Mouse (Mus musculus) CH12.LX (cell line): ENCODE results near the gene Pfkp. TPM values are rescaled to one million over a fixed set of nuclear protein-coding genes. Genes with fewer than 3 reads are reported as not detected.

Experiments used
- DNase-seq: peaks from one replicate; pipeline ENCODE4 v3.0.0-alpha.2; 2013; ENCODE audit errors: extremely low read depth
- H3K27ac ChIP-seq: 2 replicates; pipeline ENCODE4 v1.5.1; 2012; ENCODE audit warnings: low read depth, mild to moderate bottlenecking, control low read depth, moderate library complexity; ENCODE audit not compliant: insufficient read depth
- H3K27me3 ChIP-seq: replicated peaks from 2 replicates; pipeline ENCODE3; 2012; ENCODE audit warnings: inconsistent platforms
- H3K36me3 ChIP-seq, 2 experiments: replicated peaks in 1 of 2; 2 replicates each; pipeline versions ENCODE3 to v1.6.1; 2012; ENCODE audit warnings: inconsistent platforms in 1 of 2, low read length in 1 of 2, mild to moderate bottlenecking in 1 of 2, mixed read lengths in 1 of 2, moderate library complexity in 1 of 2; ENCODE audit not compliant: control insufficient read depth in 1 of 2, insufficient read depth in 1 of 2
- H3K4me1 ChIP-seq, 2 experiments: 2 replicates each; pipeline ENCODE4 v1.6.1; 2012; ENCODE audit warnings: inconsistent platforms in 1 of 2, moderate library complexity in 1 of 2; ENCODE audit not compliant: insufficient read depth in 2 of 2, control insufficient read depth in 1 of 2
- H3K4me2 ChIP-seq: 2 replicates; pipeline ENCODE4 v1.6.1; 2012; ENCODE audit warnings: low read depth, mild to moderate bottlenecking, control low read depth; ENCODE audit not compliant: poor library complexity, insufficient read depth, severe bottlenecking
- H3K4me3 ChIP-seq, 3 experiments: fragments of 150-350 bp in 1 of 3; sonication (generic) in 1 of 3; replicated peaks in 1 of 3; 2 replicates each; pipeline versions ENCODE3 to v1.5.1; 2011 to 2012; ENCODE audit warnings: low read depth in 2 of 3, low read length in 2 of 3, mild to moderate bottlenecking in 2 of 3, moderate library complexity in 2 of 3, control low read depth in 1 of 3, improper control_type of control experiment in 1 of 3, inconsistent platforms in 1 of 3, mixed read lengths in 1 of 3; ENCODE audit not compliant: poor library complexity in 1 of 3
- H3K79me2 ChIP-seq: replicated peaks from 2 replicates; pipeline ENCODE4 v1.6.1; 2012; ENCODE audit warnings: mild to moderate bottlenecking, moderate library complexity; ENCODE audit not compliant: control insufficient read depth, poor library complexity, insufficient read depth, severe bottlenecking; ENCODE audit errors: extremely low read depth
- H3K9ac ChIP-seq: 2 replicates; pipeline ENCODE4 v1.6.1; 2012; ENCODE audit warnings: low read depth, mild to moderate bottlenecking, control low read depth, moderate library complexity; ENCODE audit not compliant: insufficient read depth
- H3K9me3 ChIP-seq: replicated peaks from 2 replicates; pipeline ENCODE3; 2012; ENCODE audit warnings: low read length, inconsistent platforms, mixed read lengths
- BHLHE40 ChIP-seq: IDR thresholded peaks from 2 replicates; pipeline ENCODE4 v1.6.1; 2011; ENCODE audit warnings: mild to moderate bottlenecking, low read depth, low read length, improper control_type of control experiment
- CHD1 ChIP-seq: IDR thresholded peaks from 2 replicates; pipeline ENCODE4 v1.6.1; 2012; ENCODE audit warnings: low read depth, low read length, improper control_type of control experiment, inconsistent platforms
- CHD2 ChIP-seq: IDR thresholded peaks from 2 replicates; pipeline ENCODE4 v1.6.1; 2011; ENCODE audit warnings: low read length, improper control_type of control experiment
- ELF1 ChIP-seq: IDR thresholded peaks from 2 replicates; pipeline ENCODE4 v1.6.1; 2014; ENCODE audit warnings: low read depth, mild to moderate bottlenecking, inconsistent platforms, low read length, improper control_type of control experiment
- ETS1 ChIP-seq: conservative IDR thresholded peaks from 2 replicates; pipeline ENCODE4 v1.6.1; 2012; ENCODE audit warnings: low read depth, mild to moderate bottlenecking, inconsistent platforms, low read length, improper control_type of control experiment, moderate library complexity
- HCFC1 ChIP-seq: IDR thresholded peaks from 2 replicates; pipeline ENCODE4 v1.6.1; 2012; ENCODE audit warnings: low read depth, mild to moderate bottlenecking, inconsistent platforms, low read length, improper control_type of control experiment
- IRF4 ChIP-seq: IDR thresholded peaks from 2 replicates; pipeline ENCODE4 v1.6.1; 2014; ENCODE audit warnings: low read depth, mild to moderate bottlenecking, inconsistent platforms, low read length, improper control_type of control experiment
- JUN ChIP-seq: IDR thresholded peaks from 2 replicates; pipeline ENCODE4 v1.6.1; 2011; ENCODE audit warnings: low read depth, mild to moderate bottlenecking, low read length, improper control_type of control experiment, moderate library complexity; ENCODE audit not compliant: insufficient read depth
- JUND ChIP-seq: conservative IDR thresholded peaks from 2 replicates; pipeline ENCODE4 v1.6.1; 2011; ENCODE audit warnings: low read depth, low read length, improper control_type of control experiment
- MAFK ChIP-seq: IDR thresholded peaks from 2 replicates; pipeline ENCODE4 v1.6.1; 2011; ENCODE audit warnings: low read length, improper control_type of control experiment; ENCODE audit not compliant: insufficient replicate concordance
- MAZ ChIP-seq: IDR thresholded peaks from 2 replicates; pipeline ENCODE4 v1.6.1; 2012; ENCODE audit warnings: low read depth, mild to moderate bottlenecking, inconsistent platforms, low read length, improper control_type of control experiment, moderate library complexity
- PAX5 ChIP-seq: IDR thresholded peaks from 2 replicates; pipeline ENCODE4 v1.6.1; 2012; ENCODE audit warnings: low read length, inconsistent platforms, mixed read lengths
- POLR2A ChIP-seq: IDR thresholded peaks from 2 replicates; pipeline ENCODE4 v1.6.1; 2011; ENCODE audit warnings: low read depth, mild to moderate bottlenecking, improper control_type of control experiment, low read length
- RAD21 ChIP-seq: IDR thresholded peaks from 2 replicates; pipeline ENCODE4 v1.6.1; 2011; ENCODE audit warnings: low read depth, mild to moderate bottlenecking, low read length, improper control_type of control experiment, moderate library complexity
- RCOR1 ChIP-seq: conservative IDR thresholded peaks from 2 replicates; pipeline ENCODE4 v1.6.1; 2012; ENCODE audit warnings: low read depth, mild to moderate bottlenecking, inconsistent platforms, low read length, improper control_type of control experiment
- SIN3A ChIP-seq: IDR thresholded peaks from 2 replicates; pipeline ENCODE4 v1.6.1; 2012; ENCODE audit warnings: low read length, improper control_type of control experiment, inconsistent platforms
- TBP ChIP-seq: conservative IDR thresholded peaks from 2 replicates; pipeline ENCODE4 v1.6.1; 2011; ENCODE audit warnings: low read depth, low read length, improper control_type of control experiment
- UBTF ChIP-seq: IDR thresholded peaks from 2 replicates; pipeline ENCODE4 v1.6.1; 2012; ENCODE audit warnings: low read depth, mild to moderate bottlenecking, inconsistent platforms, low read length, improper control_type of control experiment, moderate library complexity
- USF1 ChIP-seq: IDR thresholded peaks from 2 replicates; pipeline ENCODE4 v1.6.1; 2014; ENCODE audit warnings: low read depth, mild to moderate bottlenecking, inconsistent platforms, low read length, improper control_type of control experiment
- USF2 ChIP-seq: conservative IDR thresholded peaks from 2 replicates; pipeline ENCODE4 v1.6.1; 2011; ENCODE audit warnings: low read depth, low read length, improper control_type of control experiment
- ZC3H11A ChIP-seq: IDR thresholded peaks from 2 replicates; pipeline ENCODE4 v1.6.1; 2012; ENCODE audit warnings: low read depth, mild to moderate bottlenecking, inconsistent platforms, low read length, improper control_type of control experiment
- ZMIZ1 ChIP-seq: IDR thresholded peaks from 2 replicates; pipeline ENCODE4 v1.6.1; 2012; ENCODE audit warnings: low read depth, mild to moderate bottlenecking, inconsistent platforms, low read length, improper control_type of control experiment
- ZNF384 ChIP-seq: IDR thresholded peaks from 2 replicates; pipeline ENCODE4 v1.6.1; 2012; ENCODE audit warnings: low read depth, low read length, improper control_type of control experiment, inconsistent platforms
- dilution Hi-C: fragments of 300-500 bp; cut with MboI; formaldehyde crosslinking; loops from 2 replicates; pipeline ENCODE4 v1.14.3; 2020; ENCODE audit warnings: low sequenced_read_pairs; ENCODE audit not compliant: extremely low pct_unique_long_range_greater_than_20kb, extremely low pct_ligation_motif_present
- in situ Hi-C: fragments of 300-500 bp; cut with MboI; formaldehyde crosslinking; loops from 3 replicates; pipeline ENCODE4 v1.14.3; 2019; ENCODE audit warnings: low sequenced_read_pairs, low pct_ligation_motif_present, low pct_unique_long_range_greater_than_20kb, mixed read lengths
- polyA plus RNA-seq: library from polyadenylated mRNA; unstranded; fragments of >175 nt; gene quantifications from 2 replicates; pipeline ENCODE4 v1.2.1, GENCODE M21; 2012; ENCODE audit warnings: low read depth; ENCODE audit not compliant: insufficient read length
- total RNA-seq, 2 experiments: library from RNA; depleted of rRNA; stranded (reverse); fragments of 300-350 nt in 1 of 2; fragments of >200 nt in 1 of 2; gene quantifications; 2 replicates each; pipeline ENCODE4 v1.2.3; 2012 to 2014

Pfkp gene
- total and polyA plus RNA-seq, 3 experiments = 211 to 417 (median 239) TPM

DNA sequence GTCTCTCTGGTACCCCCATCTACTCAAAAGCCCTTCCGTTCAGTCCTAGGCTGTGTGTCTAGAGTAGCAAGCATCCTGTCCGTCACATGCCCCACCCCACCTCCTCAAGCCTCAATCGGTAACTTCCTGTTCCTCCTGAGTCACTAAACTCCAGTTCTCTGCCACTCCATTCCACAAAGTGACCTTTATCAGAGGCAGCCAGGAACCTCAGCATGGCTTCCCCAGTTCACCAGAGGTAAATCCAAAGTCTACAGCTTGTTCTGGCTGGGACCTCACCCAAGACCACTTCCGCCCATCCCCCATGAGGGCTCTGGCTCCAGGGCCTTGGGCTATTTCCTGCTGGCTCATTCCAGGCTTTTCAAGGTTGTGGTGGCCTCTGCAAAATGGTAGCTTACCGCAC lies 6.1 kb downstream of the Pfkp start:
- Histone ChIP-seq H3K4me3 (peak overlapping the region in 2 of 3 experiments; percentile 1 to 39), H3K9ac (peak overlapping the region; percentile 6; the same call in 1 of the 2 replicates), H3K4me2 (peak overlapping the region; percentile 38; the same call in 1 of the 2 replicates), H3K36me3 (peaks cover 6 to 44% of the 10 kb centered on the region in 2 experiments), H3K27ac (no peak overlapping the region), H3K4me1 (peaks cover 20 to 90% of the 10 kb centered on the region in 2 experiments), H3K9me3 (no peaks in the 10 kb centered on the region), H3K27me3 (no peaks in the 10 kb centered on the region), H3K79me2 (peaks cover 49% of the 10 kb centered on the region)
- dilution Hi-C loops (no loop called here), in situ Hi-C loops (loop anchor here (25.0 kb wide), 1 partner anchor 780 kb away; the partner anchor contains the start of gene Klf6)
- no peak for DNase-seq
- TF ChIP-seq TBP = 0 out of 2 replicates have a peak, but pooled peaks have one; percentile 22
- TF ChIP-seq CHD2 = peak; percentile 42; the same call in 1 of the 2 replicates
- peak; percentile 52 for TF ChIP-seq ELF1
- TF ChIP-seq POLR2A = no peak; the same call in 1 of the 2 replicates
- peak; percentile 44 for TF ChIP-seq USF1
- no peak for TF ChIP-seq RCOR1
- 0 out of 2 replicates have a peak, but pooled peaks have one; percentile 4 for TF ChIP-seq USF2
- TF ChIP-seq SIN3A = 0 out of 2 replicates have a peak, but pooled peaks have one; percentile 33
- peak; percentile 32; the same call in 1 of the 2 replicates for TF ChIP-seq BHLHE40

DNA sequence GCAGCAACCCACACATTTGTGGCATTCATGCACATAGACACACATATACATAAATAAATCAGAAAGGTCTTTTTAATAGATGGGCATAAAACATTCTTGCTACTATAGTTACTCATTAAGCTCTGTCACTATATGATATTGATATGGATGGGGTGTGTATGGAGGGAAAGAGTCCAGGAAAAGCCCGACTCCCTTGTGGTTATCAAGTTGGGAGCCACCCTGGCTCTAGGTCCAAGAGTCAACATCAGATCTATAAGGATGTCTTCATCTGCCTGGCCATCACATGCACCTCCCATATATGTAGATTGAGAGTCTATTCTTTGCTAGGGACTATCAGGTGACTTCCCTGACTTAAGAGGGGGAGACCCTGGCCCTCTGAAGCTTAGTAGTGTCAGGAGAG lies 7.1 kb downstream of the Pfkp start:
- no peak for DNase-seq
- Histone ChIP-seq H3K4me2 (no peak overlapping the region), H3K36me3 (peaks cover 6 to 44% of the 10 kb centered on the region in 2 experiments), H3K27ac (no peak overlapping the region), H3K27me3 (no peaks in the 10 kb centered on the region), H3K4me3 (no peak overlapping the region), H3K79me2 (peaks cover 42% of the 10 kb centered on the region), H3K9ac (no peak overlapping the region), H3K4me1 (peaks cover 27 to 98% of the 10 kb centered on the region in 2 experiments), H3K9me3 (no peaks in the 10 kb centered on the region)
- in situ Hi-C loops (loop anchor here (25.0 kb wide), 1 partner anchor 779 kb away; the partner anchor contains the start of gene Klf6), dilution Hi-C loops (no loop called here)
- TF ChIP-seq JUND (no peak), RAD21 (no peak), JUN (no peak), HCFC1 (no peak), UBTF (no peak), ZNF384 (no peak), IRF4 (no peak), MAFK (no peak), ETS1 (no peak), PAX5 (no peak), MAZ (no peak), CHD1 (no peak), USF1 (no peak), POLR2A (no peak), ZMIZ1 (no peak), CHD2 (no peak), SIN3A (no peak), ZC3H11A (no peak)
